Mouse (Mus musculus) forebrain, embryonic 15.5 days (tissue): Measurements from ENCODE around the gene Tmem63a. TPM values are rescaled to one million over a fixed set of nuclear protein-coding genes. Genes with fewer than 3 reads are reported as not detected.
A peak's percentile ranks its signal among the peaks of the same experiment; 100 is the strongest.
"Not testable (repeated sequence)": the region's sequence is repeated elsewhere in the genome, so short reads cannot be mapped to it uniquely, and the experiment has no call there.

Experiments
- ATAC-seq: fragments of 200-750 bp; cut with Nextera tagmentation; replicated peaks from 2 replicates; pipeline ENCODE4 v1.8.0; 2017; ENCODE audit warnings: mild to moderate bottlenecking, moderate TSS enrichment, moderate library complexity
- H3K27ac ChIP-seq: fragments of 300-500 bp; sonication (generic); replicated peaks from 2 replicates; pipeline ENCODE4 v1.5.1; 2015; ENCODE audit warnings: mild to moderate bottlenecking, inconsistent platforms
- H3K27me3 ChIP-seq: fragments of 300-500 bp; sonication (generic); 2 replicates; pipeline ENCODE4 v1.6.1; 2015; ENCODE audit warnings: inconsistent platforms
- H3K36me3 ChIP-seq: fragments of 300-500 bp; sonication (generic); 2 replicates; pipeline ENCODE4 v1.6.1; 2015; ENCODE audit warnings: mild to moderate bottlenecking, inconsistent platforms
- H3K4me1 ChIP-seq: fragments of 300-500 bp; sonication (generic); 2 replicates; pipeline ENCODE4 v1.6.1; 2015; ENCODE audit warnings: inconsistent platforms
- H3K4me2 ChIP-seq: fragments of 300-500 bp; sonication (generic); replicated peaks from 2 replicates; pipeline ENCODE4 v1.6.1; 2015; ENCODE audit warnings: mild to moderate bottlenecking, inconsistent platforms
- H3K4me3 ChIP-seq: fragments of 300-500 bp; sonication (generic); 2 replicates; pipeline ENCODE4 v1.5.1; 2015; ENCODE audit warnings: mild to moderate bottlenecking, inconsistent platforms
- H3K9ac ChIP-seq: fragments of 300-500 bp; sonication (generic); replicated peaks from 2 replicates; pipeline ENCODE4 v1.6.1; 2015; ENCODE audit warnings: mild to moderate bottlenecking, inconsistent platforms
- H3K9me3 ChIP-seq: fragments of 300-500 bp; sonication (generic); 2 replicates; pipeline ENCODE4 v1.6.1; 2016; ENCODE audit warnings: inconsistent platforms
- WGBS: fragments of 180-500 bp; shearing (Covaris S2); methylation state at CpG from one replicate; pipeline ENCODE4 v1.1.7; 2015; ENCODE audit warnings: mixed read lengths; 5-methylcytosine and 5-hydroxymethylcytosine counted together
- polyA plus RNA-seq: library from polyadenylated mRNA; unstranded; fragments of >200 nt; fragmentation: Nextera tagmentation; extraction: Ambion mirVana; gene quantifications from 2 replicates; pipeline ENCODE4 v1.2.1, GENCODE M21; 2015

Gene Tmem63a
- polyA plus RNA-seq: 1.6 and 2.2 TPM in 2 replicates

DNA sequence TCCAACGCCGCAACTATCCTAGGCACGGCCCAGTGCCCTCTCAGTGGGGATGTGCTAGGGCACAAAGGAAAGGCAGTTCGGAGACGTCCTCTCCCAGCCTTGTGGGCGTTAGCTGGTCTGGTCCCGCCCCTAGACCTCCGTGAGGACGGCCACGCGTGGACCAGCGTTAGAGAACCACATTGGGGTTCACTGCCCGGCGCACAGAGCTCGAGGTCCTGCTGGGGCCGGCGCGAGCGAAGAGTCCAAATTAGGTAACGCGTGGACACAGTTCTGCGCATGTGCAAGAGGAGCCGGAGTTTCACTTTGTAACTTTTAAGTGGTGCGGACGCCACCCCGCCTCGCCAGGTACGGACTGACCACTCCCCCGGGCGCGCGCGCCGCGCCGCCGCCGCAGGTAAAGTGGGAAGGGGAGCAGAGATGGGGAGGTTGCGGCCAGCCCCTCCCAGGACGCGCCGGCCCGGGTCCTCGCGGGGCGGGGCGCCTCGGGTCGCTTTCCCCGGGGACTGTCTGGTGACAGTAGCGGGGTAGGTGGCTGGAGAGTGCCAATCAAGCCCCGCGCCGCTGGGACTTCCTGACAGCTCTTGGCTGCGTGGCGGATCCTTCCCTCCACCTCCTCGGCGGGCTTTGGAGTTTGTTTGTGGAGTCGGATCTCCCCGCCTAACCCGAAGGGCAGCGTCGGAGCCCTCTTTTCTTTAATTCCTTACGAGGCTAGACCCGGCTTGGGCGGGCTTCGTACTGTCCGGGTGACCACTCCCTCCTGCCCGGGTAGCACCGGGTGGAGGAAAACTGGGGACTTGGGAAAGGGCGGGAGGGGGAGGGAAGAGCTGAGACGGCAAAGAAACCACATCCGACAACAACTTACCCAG lies at the start of gene Tmem63a:
Gene Tmem63a, plus strand, starts transcription at position 179 of the 866 bp plus-strand sequence.
- WGBS: under 1% methylated on average over 73 of the region's 73 CpGs
- no peaks in the 10 kb centered on the region for H3K9me3 ChIP-seq
- peak within 1 kb of the TSS; percentile 43 for H3K9ac ChIP-seq
- peak within 1 kb of the TSS; percentile 72 for H3K4me3 ChIP-seq
- H3K4me1 ChIP-seq: peaks cover 18% of the 10 kb centered on the region
- no peak within 1 kb of the TSS for H3K27ac ChIP-seq
- H3K36me3 ChIP-seq: no peaks in the 10 kb centered on the region
- ATAC-seq: peak; percentile 55; the same call in 1 of the 2 replicates
- H3K27me3 ChIP-seq: peaks cover 50% of the 10 kb centered on the region
- peak within 1 kb of the TSS; percentile 99 for H3K4me2 ChIP-seq

DNA sequence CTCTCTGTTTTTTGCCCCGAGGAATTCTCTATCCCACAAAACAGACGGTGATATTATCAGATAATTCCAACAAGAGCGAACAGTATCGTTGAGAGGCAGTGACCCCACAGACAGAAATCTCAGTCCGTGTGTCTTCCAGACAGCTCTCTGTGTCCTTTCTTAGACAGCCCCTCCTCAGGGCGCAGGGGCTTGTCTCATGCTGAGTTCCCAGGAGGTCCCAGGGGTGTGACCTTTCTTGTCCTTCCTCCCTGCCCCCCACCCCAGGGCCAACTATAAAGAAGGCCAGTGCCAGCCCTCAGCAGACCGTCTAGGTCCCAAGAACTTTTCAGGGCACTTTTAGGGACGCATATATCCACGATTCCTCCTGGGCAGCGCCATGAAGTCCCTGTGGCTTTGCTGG lies 49.3 kb upstream of the Tmem63a start, which contains the start of gene Lefty2:
Gene Lefty2, plus strand, starts transcription at position 301 of the 400 bp plus-strand sequence.
- Histone ChIP-seq H3K36me3 (no peaks in the 10 kb centered on the region), H3K4me3 (peak within 1 kb of the TSS; percentile 26; the same call in 1 of the 2 replicates), H3K9me3 (no peaks in the 10 kb centered on the region), H3K4me2 (peak within 1 kb of the TSS; percentile 37; the same call in 1 of the 2 replicates), H3K27me3 (peaks cover 18% of the 10 kb centered on the region; the same call in 1 of the 2 replicates), H3K9ac (no peak within 1 kb of the TSS), H3K4me1 (peaks cover 9% of the 10 kb centered on the region; the same call in 1 of the 2 replicates), H3K27ac (no peak within 1 kb of the TSS)
- no peak for ATAC-seq
- 67% methylated on average over 10 of the region's 10 CpGs for WGBS

DNA sequence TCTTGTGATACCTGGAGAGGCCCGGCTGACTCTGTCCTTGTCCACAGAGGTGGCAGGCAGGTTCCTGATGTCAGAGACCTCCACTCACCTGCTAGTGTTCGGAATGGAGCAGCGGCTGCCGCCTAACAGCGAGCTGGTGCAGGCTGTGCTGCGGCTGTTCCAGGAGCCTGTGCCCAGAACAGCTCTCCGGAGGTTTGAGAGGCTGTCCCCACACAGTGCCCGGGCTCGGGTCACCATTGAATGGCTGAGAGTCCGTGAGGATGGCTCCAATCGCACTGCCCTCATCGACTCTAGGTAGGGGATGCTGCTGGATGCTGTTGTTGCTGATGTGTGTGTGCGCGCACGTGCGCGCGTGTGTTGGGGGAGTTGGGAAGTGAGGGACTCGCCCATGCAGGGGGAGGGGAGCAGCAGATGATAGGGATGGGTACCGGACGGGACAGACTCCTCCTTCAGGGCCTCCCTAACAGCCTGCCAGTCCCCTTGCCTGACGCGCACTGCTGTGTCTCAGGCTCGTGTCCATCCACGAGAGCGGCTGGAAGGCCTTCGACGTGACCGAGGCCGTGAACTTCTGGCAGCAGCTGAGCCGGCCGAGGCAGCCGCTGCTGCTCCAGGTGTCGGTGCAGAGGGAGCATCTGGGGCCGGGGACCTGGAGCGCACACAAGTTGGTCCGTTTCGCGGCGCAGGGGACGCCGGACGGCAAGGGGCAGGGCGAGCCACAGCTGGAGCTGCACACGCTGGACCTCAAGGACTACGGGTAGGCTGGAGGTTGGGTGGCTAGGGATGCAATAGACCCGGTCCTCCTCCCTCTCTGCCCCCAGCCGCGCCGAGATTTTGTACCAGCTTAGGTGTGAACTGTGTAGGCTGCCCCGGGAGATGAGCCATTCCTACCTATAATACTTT lies 47.8 kb upstream of the Tmem63a start:
- peak overlapping the region; percentile 37 for H3K4me2 ChIP-seq
- peak overlapping the region; percentile 30; the same call in 1 of the 2 replicates for H3K9ac ChIP-seq
- 4% methylated on average over 51 of the region's 51 CpGs for WGBS
- peak overlapping the region; percentile 26 for H3K4me3 ChIP-seq
- H3K9me3 ChIP-seq, H3K27ac ChIP-seq, H3K4me1 ChIP-seq, H3K36me3 ChIP-seq: not testable (repeated sequence)
- ATAC-seq: 0 out of 2 replicates have a peak, but pooled peaks have one; percentile 46
- H3K27me3 ChIP-seq: peaks cover 18% of the 10 kb centered on the region; the same call in 1 of the 2 replicates

DNA sequence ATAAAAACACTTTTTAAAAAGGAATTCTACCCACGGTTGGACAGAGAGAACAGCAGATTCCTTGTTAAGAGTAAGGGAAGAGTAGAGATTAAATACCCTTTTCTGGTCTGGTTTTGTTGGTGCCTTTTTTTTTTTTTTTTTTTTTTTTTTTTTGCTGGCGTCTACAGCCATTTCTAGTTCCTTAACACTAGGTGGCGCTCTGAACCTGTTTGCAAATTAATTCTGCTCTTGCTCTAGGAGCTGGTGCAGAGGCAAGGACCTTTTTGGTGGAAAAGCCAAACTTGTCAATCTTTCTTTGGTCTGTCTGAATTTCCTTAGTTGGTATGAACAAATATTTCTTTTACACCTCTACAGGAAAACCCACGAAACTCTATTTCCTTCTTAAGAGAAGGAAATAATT lies 41.0 kb upstream of the Tmem63a start:
- Histone ChIP-seq H3K4me3 (no peak overlapping the region), H3K27ac (no peak overlapping the region), H3K36me3 (no peaks in the 10 kb centered on the region; the same call in 1 of the 2 replicates), H3K4me2 (no peak overlapping the region), H3K4me1 (peaks cover 18% of the 10 kb centered on the region), H3K9me3 (no peaks in the 10 kb centered on the region), H3K9ac (no peak overlapping the region), H3K27me3 (no peaks in the 10 kb centered on the region)
- WGBS: 3% methylated on average over 4 of the region's 4 CpGs
- no peak for ATAC-seq

DNA sequence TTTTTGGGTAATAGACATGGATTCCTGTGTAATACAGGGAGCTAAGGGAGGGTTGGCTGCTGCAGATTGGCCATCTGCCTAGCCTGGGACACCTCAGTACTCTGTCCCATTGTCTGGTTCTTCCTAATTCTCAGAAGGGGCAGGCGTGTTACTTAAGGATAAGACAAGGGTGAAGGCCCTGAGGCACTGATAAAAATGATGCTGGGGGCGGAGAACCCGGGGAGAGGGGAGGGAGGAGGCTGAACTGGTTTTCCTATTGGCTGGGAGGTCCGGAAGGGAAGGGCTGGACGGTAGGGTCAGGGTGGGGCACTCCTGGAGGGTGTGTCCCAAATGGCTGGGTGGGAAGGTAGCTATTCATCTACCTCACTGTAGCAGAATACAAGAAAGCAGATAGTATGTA lies 39.2 kb upstream of the Tmem63a start:
- no peak overlapping the region for H3K4me3 ChIP-seq
- no peak overlapping the region for H3K9ac ChIP-seq
- H3K36me3 ChIP-seq: peaks cover 15% of the 10 kb centered on the region
- H3K9me3 ChIP-seq: no peaks in the 10 kb centered on the region
- no peak overlapping the region for H3K4me2 ChIP-seq
- no peak overlapping the region for H3K27ac ChIP-seq
- no peak for ATAC-seq
- peaks cover 19% of the 10 kb centered on the region for H3K4me1 ChIP-seq
- H3K27me3 ChIP-seq: no peaks in the 10 kb centered on the region
- WGBS: 35% methylated on average over 5 of the region's 5 CpGs

DNA sequence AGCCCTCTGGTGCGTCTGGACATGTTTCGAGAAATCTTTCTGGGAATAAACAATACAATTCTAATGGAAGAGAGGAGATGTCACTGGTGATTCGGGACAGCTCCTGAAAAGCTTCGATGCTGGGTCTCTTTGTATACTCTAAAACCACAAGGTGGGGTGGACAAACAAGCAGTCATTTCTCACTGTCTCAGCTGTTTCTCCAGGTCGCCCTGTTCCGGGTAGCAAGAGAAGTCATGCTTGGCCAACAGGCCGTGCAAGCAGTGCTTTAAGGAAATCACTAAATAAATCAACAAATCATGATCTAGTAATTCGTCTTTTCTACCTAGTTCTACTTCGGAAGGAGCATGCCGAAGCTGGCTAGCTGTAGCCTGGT lies 38.5 kb upstream of the Tmem63a start:
- H3K27ac ChIP-seq: peak overlapping the region; percentile 56
- H3K4me2 ChIP-seq: peak overlapping the region; percentile 92
- no peaks in the 10 kb centered on the region for H3K9me3 ChIP-seq
- peak overlapping the region; percentile 58 for H3K4me3 ChIP-seq
- H3K27me3 ChIP-seq: no peaks in the 10 kb centered on the region
- no peak for ATAC-seq
- peak overlapping the region; percentile 32 for H3K9ac ChIP-seq
- H3K36me3 ChIP-seq: peaks cover 22% of the 10 kb centered on the region
- H3K4me1 ChIP-seq: peaks cover 19% of the 10 kb centered on the region
- WGBS: 37% methylated on average over 10 of the region's 10 CpGs

DNA sequence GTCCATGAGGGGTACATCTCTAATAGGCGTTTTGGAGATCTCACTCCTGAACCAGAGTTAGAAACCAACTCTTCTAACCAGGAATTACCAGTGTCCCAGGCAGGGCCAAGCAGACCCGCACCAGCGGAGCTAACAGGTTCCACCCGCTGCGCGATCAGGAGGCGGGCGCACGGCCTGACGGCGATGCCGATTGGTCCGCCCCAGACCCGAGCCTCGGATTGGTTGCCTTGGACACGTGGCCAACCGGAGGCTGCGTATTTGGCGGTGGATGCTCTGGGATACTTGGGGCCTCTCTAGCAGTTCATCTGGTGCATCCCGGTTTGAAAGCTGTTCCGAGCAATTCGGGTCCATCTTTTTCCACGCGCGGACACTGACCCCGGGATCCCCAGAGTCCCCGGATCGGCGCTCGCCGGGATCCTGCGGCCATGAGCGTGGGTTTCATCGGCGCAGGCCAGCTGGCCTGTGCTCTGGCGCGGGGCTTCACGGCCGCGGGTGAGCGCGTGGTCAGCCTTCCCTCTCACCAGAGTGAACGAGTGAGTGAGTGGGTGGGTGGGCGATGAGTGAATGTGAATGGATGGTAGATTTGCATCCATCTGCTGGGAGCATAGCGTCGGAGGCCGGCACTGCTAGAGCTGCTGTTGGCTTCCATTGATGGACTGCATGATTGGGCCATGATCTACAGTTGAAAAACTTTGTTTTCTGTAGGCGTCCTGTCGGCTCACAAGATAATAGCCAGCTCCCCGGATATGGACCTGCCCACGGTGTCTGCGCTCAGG lies 37.9 kb upstream of the Tmem63a start, which contains the start of gene Pycr2:
Gene Pycr2, plus strand, starts transcription at position 255 of the 776 bp plus-strand sequence.
- Histone ChIP-seq H3K4me3 (peak within 1 kb of the TSS; percentile 58), H3K27ac (peak within 1 kb of the TSS; percentile 75), H3K4me2 (peak within 1 kb of the TSS; percentile 92), H3K9ac (peak within 1 kb of the TSS; percentile 81), H3K27me3 (no peaks in the 10 kb centered on the region), H3K9me3 (no peaks in the 10 kb centered on the region), H3K4me1 (peaks cover 19% of the 10 kb centered on the region), H3K36me3 (peaks cover 25% of the 10 kb centered on the region)
- peak; percentile 99 for ATAC-seq
- under 1% methylated on average over 52 of the region's 52 CpGs for WGBS

DNA sequence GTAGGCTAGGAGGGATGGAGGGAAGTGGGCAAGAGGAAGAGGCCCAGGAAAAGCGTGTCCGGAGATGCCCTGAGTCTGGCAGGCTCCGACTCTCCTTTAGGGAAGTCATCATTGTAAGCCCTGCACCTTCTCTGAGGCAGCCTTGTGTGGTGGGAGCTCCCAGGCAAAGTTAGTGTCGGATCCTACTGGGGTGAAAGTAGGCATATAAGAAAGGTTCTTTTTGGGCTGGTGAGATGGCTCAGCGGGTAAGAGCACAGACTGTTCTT lies 37.4 kb upstream of the Tmem63a start:
- H3K4me2 ChIP-seq: peak overlapping the region; percentile 92
- no peaks in the 10 kb centered on the region for H3K9me3 ChIP-seq
- H3K36me3 ChIP-seq: peaks cover 25% of the 10 kb centered on the region
- H3K27me3 ChIP-seq: no peaks in the 10 kb centered on the region
- ATAC-seq: no peak; the same call in none of the 2 replicates
- peak overlapping the region; percentile 75 for H3K27ac ChIP-seq
- H3K4me1 ChIP-seq: peaks cover 19% of the 10 kb centered on the region
- peak overlapping the region; percentile 58 for H3K4me3 ChIP-seq
- 2% methylated on average over 5 of the region's 5 CpGs for WGBS
- H3K9ac ChIP-seq: peak overlapping the region; percentile 81

DNA sequence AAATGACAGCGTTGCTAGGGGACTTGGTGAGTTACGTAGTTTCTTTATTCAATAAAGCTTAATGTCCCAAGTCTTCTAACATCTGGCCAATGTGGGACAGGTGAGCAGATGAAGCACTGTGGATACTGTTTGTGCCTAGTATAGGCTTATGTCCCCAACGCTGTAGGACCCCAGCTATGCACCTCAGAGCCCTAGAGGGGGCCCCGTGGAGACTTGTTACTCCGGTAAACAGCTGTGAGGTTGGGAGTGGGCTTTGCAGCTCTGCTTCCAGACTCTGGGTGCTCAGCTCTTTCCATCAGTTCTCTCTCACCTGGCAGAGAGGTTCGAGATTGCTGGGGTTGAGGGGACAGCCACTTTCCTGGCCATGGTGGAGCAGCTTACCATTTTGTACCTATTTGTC lies 36.8 kb upstream of the Tmem63a start:
- no peak overlapping the region for H3K27ac ChIP-seq
- ATAC-seq: no peak
- H3K36me3 ChIP-seq: peaks cover 25% of the 10 kb centered on the region
- 59% methylated on average over 6 of the region's 6 CpGs for WGBS
- no peaks in the 10 kb centered on the region for H3K9me3 ChIP-seq
- H3K4me3 ChIP-seq: peak overlapping the region; percentile 58
- peaks cover 19% of the 10 kb centered on the region for H3K4me1 ChIP-seq
- no peaks in the 10 kb centered on the region for H3K27me3 ChIP-seq
- peak overlapping the region; percentile 81 for H3K9ac ChIP-seq
- H3K4me2 ChIP-seq: peak overlapping the region; percentile 92

DNA sequence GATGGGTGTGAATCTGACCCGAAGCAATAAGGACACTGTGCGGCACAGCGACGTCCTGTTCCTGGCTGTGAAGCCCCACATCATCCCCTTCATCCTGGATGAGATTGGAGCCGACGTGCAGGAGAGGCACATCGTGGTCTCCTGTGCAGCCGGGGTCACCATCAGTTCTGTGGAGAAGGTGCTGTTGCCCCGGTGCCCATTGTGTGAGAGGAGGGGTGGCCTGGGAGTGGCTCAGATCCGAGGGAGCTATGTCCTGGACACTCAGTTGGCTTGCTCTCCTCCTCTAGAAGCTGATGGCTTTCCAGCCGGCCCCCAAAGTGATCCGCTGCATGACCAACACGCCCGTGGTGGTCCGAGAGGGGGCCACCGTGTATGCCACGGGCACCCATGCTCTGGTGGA lies 36.3 kb upstream of the Tmem63a start:
- H3K4me3 ChIP-seq: no peak overlapping the region
- H3K4me2 ChIP-seq: peak overlapping the region; percentile 92
- H3K9ac ChIP-seq: no peak overlapping the region

DNA sequence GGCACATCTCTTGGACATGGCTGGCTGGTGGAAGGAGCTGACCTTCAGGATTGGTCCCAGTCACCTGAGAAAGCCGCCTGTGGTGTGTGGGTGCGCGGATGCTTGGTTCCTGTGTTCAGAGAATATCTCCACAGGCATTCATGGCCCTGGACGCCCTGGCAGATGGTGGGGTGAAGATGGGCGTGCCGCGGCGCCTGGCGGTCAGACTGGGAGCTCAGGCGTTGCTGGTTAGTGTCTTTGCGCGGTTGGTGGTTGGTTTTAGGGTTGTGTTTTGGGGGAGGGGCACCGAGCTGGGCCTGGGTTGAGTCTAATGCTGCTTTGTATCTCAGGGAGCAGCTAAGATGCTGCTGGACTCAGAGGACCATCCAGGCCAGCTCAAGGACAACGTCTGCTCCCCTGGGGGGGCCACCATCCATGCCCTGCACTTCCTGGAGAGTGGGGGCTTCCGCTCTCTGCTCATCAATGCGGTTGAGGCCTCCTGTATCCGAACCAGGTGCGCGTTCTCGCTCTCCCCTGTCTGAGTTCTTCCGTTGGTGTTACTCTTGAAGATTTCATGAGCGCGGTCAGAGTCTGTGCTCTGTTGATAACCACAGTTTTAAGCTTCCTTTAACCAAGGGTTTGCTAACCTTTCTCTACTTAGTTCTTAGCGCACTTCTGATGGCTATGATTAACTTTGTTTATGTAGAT lies 35.5 kb upstream of the Tmem63a start:
- Histone ChIP-seq H3K9me3 (no peaks in the 10 kb centered on the region), H3K4me3 (no peak overlapping the region), H3K36me3 (peaks cover 25% of the 10 kb centered on the region), H3K4me1 (peaks cover 19% of the 10 kb centered on the region), H3K27me3 (no peaks in the 10 kb centered on the region), H3K9ac (no peak overlapping the region), H3K27ac (no peak overlapping the region), H3K4me2 (no peak overlapping the region)
- ATAC-seq: no peak
- 94% methylated on average over 24 of the region's 24 CpGs for WGBS

More for the DNA sequence above, 36.3 kb upstream of the Tmem63a start:
- H3K27ac ChIP-seq: no peak overlapping the region
- no peaks in the 10 kb centered on the region for H3K9me3 ChIP-seq
- peaks cover 25% of the 10 kb centered on the region for H3K36me3 ChIP-seq
- no peaks in the 10 kb centered on the region for H3K27me3 ChIP-seq
- no peak for ATAC-seq
- H3K4me1 ChIP-seq: peaks cover 19% of the 10 kb centered on the region
- 95% methylated on average over 17 of the region's 17 CpGs for WGBS
